22 mouse cellular contexts compared by ENCODE assay signal in genomic region chr11:106815761-106816160, GRCm38 (mm10). TPM values are rescaled to one million over a fixed set of nuclear protein-coding genes. Genes with fewer than 3 reads are reported as not detected.
DNase-seq lines count a peak whose midpoint lies in the region; ATAC-seq and TF ChIP-seq lines count a peak whose summit lies in the region.
"Had no signal": no experiment of that assay in that cellular context is flagged by ENCODE, and none has a peak within 500 bp of the region (broad histone marks: within the 10 kb centered on the region; RNA-seq: fewer than 3 reads in every experiment).

No protein-coding gene starts in this region.

- no peak overlapping the region for H3K4me2 ChIP-seq in hindbrain, postnatal 0 days (ENCODE audit: low read depth, low read length)
- no peak overlapping the region for H3K4me2 ChIP-seq in hindbrain, embryonic 13.5 days
- no peak overlapping the region for H3K4me2 ChIP-seq in midbrain, embryonic 13.5 days (replicated peaks)
- H3K4me2 ChIP-seq: forebrain, embryonic 13.5 days; heart, embryonic 12.5 days; heart, embryonic 15.5 days had no signal

- H3K4me1 ChIP-seq in hindbrain, postnatal 0 days (ENCODE audit: insufficient read depth, low read length) = 0 out of 2 replicates have a peak, but pooled peaks cover 4% of the 10 kb centered on the region
- H3K4me1 ChIP-seq in hindbrain, embryonic 13.5 days (replicated peaks) = peaks cover 13% of the 10 kb centered on the region
- peaks cover 10% of the 10 kb centered on the region for H3K4me1 ChIP-seq in midbrain, embryonic 13.5 days (replicated peaks)
- H3K4me1 ChIP-seq: hindbrain, embryonic 10.5 days had no signal

- TF ChIP-seq CTCF in hindbrain, postnatal 0 days (IDR thresholded peaks at IDR 0.05; ENCODE audit: low read depth) = no peak
- TF ChIP-seq CTCF in left cerebral cortex, adult 2 months (IDR thresholded peaks at IDR 0.05) = no peak

- H3K4me3 ChIP-seq in hindbrain, postnatal 0 days (ENCODE audit: low read length) = no peak overlapping the region
- H3K4me3 ChIP-seq in hindbrain, embryonic 13.5 days = no peak overlapping the region
- no peak overlapping the region for H3K4me3 ChIP-seq in left cerebral cortex, adult 2 months
- H3K4me3 ChIP-seq in midbrain, embryonic 13.5 days (replicated peaks) = no peak overlapping the region
- H3K4me3 ChIP-seq: forebrain, embryonic 10.5 days; forebrain, embryonic 13.5 days; heart, embryonic 12.5 days; heart, embryonic 15.5 days; hindbrain, embryonic 10.5 days had no signal

- intact Hi-C loops in left cerebral cortex, adult 2 months (cut with DNase I) = no loop called here

- H3K27me3 ChIP-seq in hindbrain, postnatal 0 days (ENCODE audit: insufficient read depth, low read length) = no peaks in the 10 kb centered on the region
- no peaks in the 10 kb centered on the region for H3K27me3 ChIP-seq in hindbrain, embryonic 13.5 days
- no peaks in the 10 kb centered on the region for H3K27me3 ChIP-seq in midbrain, embryonic 13.5 days
- H3K27me3 ChIP-seq: forebrain, embryonic 13.5 days; heart, embryonic 12.5 days; heart, embryonic 15.5 days had no signal

- H3K36me3 ChIP-seq in hindbrain, postnatal 0 days (ENCODE audit: insufficient read depth, low read length) = peaks cover 47% of the 10 kb centered on the region
- H3K36me3 ChIP-seq in hindbrain, embryonic 13.5 days = peaks cover 87% of the 10 kb centered on the region
- H3K36me3 ChIP-seq in midbrain, embryonic 13.5 days = peaks cover 90% of the 10 kb centered on the region

- 98% methylated on average over 2 of the region's 2 CpGs for WGBS in hindbrain, postnatal 0 days
- WGBS in hindbrain, embryonic 13.5 days = 95% methylated on average over 2 of the region's 2 CpGs
- WGBS in midbrain, embryonic 13.5 days = 94% methylated on average over 2 of the region's 2 CpGs

- H3K9me3 ChIP-seq in hindbrain, postnatal 0 days (ENCODE audit: low read length) = no peaks in the 10 kb centered on the region
- H3K9me3 ChIP-seq in hindbrain, embryonic 13.5 days = no peaks in the 10 kb centered on the region
- H3K9me3 ChIP-seq in midbrain, embryonic 13.5 days = no peaks in the 10 kb centered on the region
- H3K9me3 ChIP-seq: forebrain, embryonic 10.5 days; forebrain, embryonic 13.5 days; heart, embryonic 12.5 days; heart, embryonic 15.5 days; hindbrain, embryonic 10.5 days had no signal

- peak overlapping the region; percentile 67 for H3K27ac ChIP-seq in hindbrain, postnatal 0 days
- H3K27ac ChIP-seq in hindbrain, embryonic 13.5 days = no peak overlapping the region
- H3K27ac ChIP-seq in left cerebral cortex, adult 2 months = peak overlapping the region; percentile 63
- H3K27ac ChIP-seq in midbrain, embryonic 13.5 days = no peak overlapping the region
- H3K27ac ChIP-seq: forebrain, embryonic 10.5 days; forebrain, embryonic 13.5 days; heart, embryonic 15.5 days; hindbrain, embryonic 10.5 days had no signal

- H3K9ac ChIP-seq in hindbrain, postnatal 0 days (replicated peaks; ENCODE audit: low read length) = no peak overlapping the region
- no peak overlapping the region for H3K9ac ChIP-seq in hindbrain, embryonic 13.5 days
- no peak overlapping the region for H3K9ac ChIP-seq in midbrain, embryonic 13.5 days (replicated peaks)
- H3K9ac ChIP-seq: forebrain, embryonic 13.5 days; forebrain, postnatal 0 days; heart, embryonic 12.5 days; heart, embryonic 15.5 days had no signal

- DNase-seq in hindbrain, postnatal 0 days (ENCODE audit: low spot score) = no peak
- no peak for DNase-seq in left cerebral cortex, adult 2 months (ENCODE audit: extremely low spot score in 1 of 2, low spot score in 2 of 2)
- no peak for DNase-seq in left cerebral cortex, adult 9 months (ENCODE audit: low spot score in 2 of 2)
- DNase-seq in brain, adult 2 months (ENCODE audit: low read depth, low spot score) = peak; percentile 45
- DNase-seq: adrenal gland, adult 2 months; adrenal gland, postnatal 14 days; forebrain, postnatal 0 days; gastrocnemius, postnatal 25 days; heart, adult 18-20 months; heart, postnatal 10 days; heart, postnatal 36 days; kidney, adult 11 months had no signal

- no peak for ATAC-seq in hindbrain, postnatal 0 days
- ATAC-seq in hindbrain, embryonic 13.5 days (ENCODE audit: low FRiP score) = no peak
- ATAC-seq in midbrain, embryonic 13.5 days = no peak
- ATAC-seq: CD4-positive, CD25-positive, alpha-beta regulatory T cell, adult 4 months; forebrain, embryonic 13.5 days; forebrain, postnatal 0 days; hindbrain, embryonic 16.5 days; inflammation-experienced regulatory T-cells, adult 6 months had no signal

RNA-seq across cellular contexts. Expression of gene Cep95, which starts 26.7 kb away (rescaled TPM):
- 2.6 and 9.0 TPM in 2 replicates for total RNA-seq in hindbrain, postnatal 0 days (2014; rRNA removed)
- 7.2 and 8.7 TPM in 2 replicates for polyA plus RNA-seq in hindbrain, postnatal 0 days (2015; fragmentation: Nextera tagmentation; extraction: Ambion mirVana)
- polyA plus RNA-seq in hindbrain, embryonic 13.5 days (2015; fragmentation: Nextera tagmentation; extraction: Ambion mirVana) = 15.7 and 18.2 TPM in 2 replicates
- 10 to 100 TPM; 12.6 to 15.1 TPM for total RNA-seq in left cerebral cortex, adult 2 months (2021)
- 20.2 and 20.4 TPM in 2 replicates for polyA plus RNA-seq in midbrain, embryonic 13.5 days (2015; fragmentation: Nextera tagmentation; extraction: Ambion mirVana)

RNA-seq across cellular contexts. Expression of gene Ddx5, which starts 26.8 kb away (rescaled TPM):
- total RNA-seq in hindbrain, postnatal 0 days (2014; rRNA removed) = 288 and 416 TPM in 2 replicates
- 272 and 274 TPM in 2 replicates for polyA plus RNA-seq in hindbrain, postnatal 0 days (2015; fragmentation: Nextera tagmentation; extraction: Ambion mirVana)
- polyA plus RNA-seq in hindbrain, embryonic 13.5 days (2015; fragmentation: Nextera tagmentation; extraction: Ambion mirVana) = 431 and 450 TPM in 2 replicates
- 100 to 1,000 TPM; 652 to 679 TPM for total RNA-seq in left cerebral cortex, adult 2 months (2021)
- 487 and 502 TPM in 2 replicates for polyA plus RNA-seq in midbrain, embryonic 13.5 days (2015; fragmentation: Nextera tagmentation; extraction: Ambion mirVana)

RNA-seq across cellular contexts. Expression of gene Polg2, which starts 36.4 kb away (rescaled TPM):
- 8.3 and 12.9 TPM in 2 replicates for total RNA-seq in hindbrain, postnatal 0 days (2014; rRNA removed)
- 9.5 and 11.4 TPM in 2 replicates for polyA plus RNA-seq in hindbrain, postnatal 0 days (2015; fragmentation: Nextera tagmentation; extraction: Ambion mirVana)
- polyA plus RNA-seq in hindbrain, embryonic 13.5 days (2015; fragmentation: Nextera tagmentation; extraction: Ambion mirVana) = 9.1 and 9.7 TPM in 2 replicates
- 1 to 10 TPM; 3.2 to 4.2 TPM for total RNA-seq in left cerebral cortex, adult 2 months (2021)
- polyA plus RNA-seq in midbrain, embryonic 13.5 days (2015; fragmentation: Nextera tagmentation; extraction: Ambion mirVana) = 10.0 and 10.7 TPM in 2 replicates

Comparison
In these comparisons a context has a peak if more than half of its experiments do, and no peak if none do; other contexts are left out.
1. H3K27ac ChIP-seq: peak in hindbrain, postnatal 0 days (single experiment) and left cerebral cortex, adult 2 months (single experiment); none in hindbrain, embryonic 13.5 days (single experiment) and midbrain, embryonic 13.5 days (single experiment).